Mouse (Mus musculus): ENCODE results near the gene Prss53. TPM values are rescaled to one million over a fixed set of nuclear protein-coding genes. Genes with fewer than 3 reads are reported as not detected.
"Not testable (repeated sequence)": the region's sequence is repeated elsewhere in the genome, so short reads cannot be mapped to it uniquely, and the experiment has no call there.

Prss53 gene
- total and polyA plus RNA-seq, 2 experiments from 2014 or later, result 0.69 to 0.81 TPM

GRCm38 (mm10) chr7:127898179-127898956 lies 7.6 kb upstream of the Prss53 start:
- Histone ChIP-seq H3K27me3 (ENCODE audit: insufficient read depth, low read length) (no peaks in the 10 kb centered on the region), H3K4me2 (ENCODE audit: low read depth) (no peak overlapping the region), H3K9me3 (ENCODE audit: low read length) (no peaks in the 10 kb centered on the region), H3K4me3 (ENCODE audit: low read depth, low read length) (no peak overlapping the region), H3K27ac (ENCODE audit: low read depth, low read length) (no peak overlapping the region), H3K36me3 (ENCODE audit: insufficient read depth) (0 out of 2 replicates have a peak, but pooled peaks cover under 1% of the 10 kb centered on the region), H3K4me1 (ENCODE audit: insufficient read depth) (peaks cover 6% of the 10 kb centered on the region; the same call in 1 of the 2 replicates), H3K9ac (no peak overlapping the region)
- WGBS, result 34% methylated on average over 10 of the region's 10 CpGs
- ATAC-seq (no peak), DNase-seq (no peak)
- TF ChIP-seq CTCF (IDR thresholded peaks at IDR 0.05; ENCODE audit: low read depth), result no peak

- no peak for ATAC-seq
- WGBS, result 88% methylated on average over 7 of the region's 7 CpGs
Measured at GRCm38 (mm10) chr7:127897542-127897941, 6.8 kb upstream of the Prss53 start.

GRCm38 (mm10) chr7:127896384-127896783 lies 5.6 kb upstream of the Prss53 start:
- no peak overlapping the region for H3K27ac ChIP-seq (ENCODE audit: low read depth, low read length)
- TF ChIP-seq CTCF (IDR thresholded peaks at IDR 0.05; ENCODE audit: low read depth), result peak; percentile 70
- no peaks in the 10 kb centered on the region for H3K9me3 ChIP-seq (ENCODE audit: low read length)
- H3K9ac ChIP-seq, result no peak overlapping the region
- H3K4me3 ChIP-seq (ENCODE audit: low read depth, low read length), result no peak overlapping the region
- H3K27me3 ChIP-seq (ENCODE audit: insufficient read depth, low read length), result no peaks in the 10 kb centered on the region
- H3K36me3 ChIP-seq (ENCODE audit: insufficient read depth), result peaks cover 9% of the 10 kb centered on the region; the same call in 1 of the 2 replicates
- H3K4me2 ChIP-seq (ENCODE audit: low read depth), result no peak overlapping the region
- H3K4me1 ChIP-seq (ENCODE audit: insufficient read depth), result peaks cover 6% of the 10 kb centered on the region; the same call in 1 of the 2 replicates
- WGBS, result 61% methylated on average over 13 of the region's 13 CpGs
- ATAC-seq (no peak), DNase-seq (peak; percentile 57)

More at GRCm38 (mm10) chr7:127897542-127897941, 6.8 kb upstream of the Prss53 start:
- no peaks in the 10 kb centered on the region for H3K9me3 ChIP-seq (ENCODE audit: low read length)
- no peak overlapping the region for H3K27ac ChIP-seq (ENCODE audit: low read depth, low read length)
- H3K4me1 ChIP-seq (ENCODE audit: insufficient read depth), result peaks cover 6% of the 10 kb centered on the region; the same call in 1 of the 2 replicates
- H3K4me2 ChIP-seq (ENCODE audit: low read depth), result no peak overlapping the region
- no peak for DNase-seq
- no peak for TF ChIP-seq CTCF (IDR thresholded peaks at IDR 0.05; ENCODE audit: low read depth)
- no peaks in the 10 kb centered on the region for H3K27me3 ChIP-seq (ENCODE audit: insufficient read depth, low read length)
- no peak overlapping the region for H3K4me3 ChIP-seq (ENCODE audit: low read depth, low read length)
- H3K9ac ChIP-seq, result no peak overlapping the region
- peaks cover 8% of the 10 kb centered on the region; the same call in 1 of the 2 replicates for H3K36me3 ChIP-seq (ENCODE audit: insufficient read depth)

GRCm38 (mm10) chr7:127895891-127896290 lies 5.1 kb upstream of the Prss53 start:
- not testable (repeated sequence) for H3K27ac ChIP-seq (ENCODE audit: low read depth, low read length); H3K27me3 ChIP-seq (ENCODE audit: insufficient read depth, low read length); DNase-seq; H3K9me3 ChIP-seq (ENCODE audit: low read length); H3K4me1 ChIP-seq (ENCODE audit: insufficient read depth); ATAC-seq; H3K9ac ChIP-seq
- 75% methylated on average over 7 of the region's 7 CpGs for WGBS
- H3K36me3 ChIP-seq (ENCODE audit: insufficient read depth), result peaks cover 12% of the 10 kb centered on the region; the same call in 1 of the 2 replicates
- H3K4me2 ChIP-seq (ENCODE audit: low read depth), result peak overlapping the region; percentile 71
- H3K4me3 ChIP-seq (ENCODE audit: low read depth, low read length), result peak overlapping the region; percentile 61; the same call in 1 of the 2 replicates

- peaks cover 6% of the 10 kb centered on the region; the same call in 1 of the 2 replicates for H3K4me1 ChIP-seq (ENCODE audit: insufficient read depth)
- peak within 1 kb of the TSS; percentile 61 for H3K4me3 ChIP-seq (ENCODE audit: low read depth, low read length)
- H3K9me3 ChIP-seq (ENCODE audit: low read length), result no peaks in the 10 kb centered on the region
- peak; percentile 95 for DNase-seq
- peak within 1 kb of the TSS; percentile 71 for H3K4me2 ChIP-seq (ENCODE audit: low read depth)
- H3K27me3 ChIP-seq (ENCODE audit: insufficient read depth, low read length), result no peaks in the 10 kb centered on the region
- H3K27ac ChIP-seq (ENCODE audit: low read depth, low read length), result peak within 1 kb of the TSS; percentile 80
- peak within 1 kb of the TSS; percentile 67 for H3K9ac ChIP-seq
- TF ChIP-seq CTCF (IDR thresholded peaks at IDR 0.05; ENCODE audit: low read depth), result peak; percentile 57
- ATAC-seq, result peak; percentile 99
- under 1% methylated on average over 26 of the region's 26 CpGs for WGBS
- peaks cover 15% of the 10 kb centered on the region; the same call in 1 of the 2 replicates for H3K36me3 ChIP-seq (ENCODE audit: insufficient read depth)
Measured at GRCm38 (mm10) chr7:127895442-127895841, 4.7 kb upstream of the Prss53 start, which contains the start of the genes Gm21974 and Vkorc1. TSS of gene Gm21974 (minus strand) at chr7:127895454. TSS of gene Vkorc1 (minus strand) at chr7:127895617.

- Histone ChIP-seq H3K27ac (ENCODE audit: low read depth, low read length) (no peak overlapping the region), H3K4me2 (ENCODE audit: low read depth) (peak overlapping the region; percentile 71; the same call in 1 of the 2 replicates), H3K9me3 (ENCODE audit: low read length) (no peaks in the 10 kb centered on the region), H3K27me3 (ENCODE audit: insufficient read depth, low read length) (no peaks in the 10 kb centered on the region), H3K4me1 (ENCODE audit: insufficient read depth) (peaks cover 6% of the 10 kb centered on the region; the same call in 1 of the 2 replicates), H3K9ac (no peak overlapping the region), H3K36me3 (ENCODE audit: insufficient read depth) (peaks cover 17% of the 10 kb centered on the region), H3K4me3 (ENCODE audit: low read depth, low read length) (no peak overlapping the region)
- TF ChIP-seq CTCF (IDR thresholded peaks at IDR 0.05; ENCODE audit: low read depth), result no peak
- DNase-seq (no peak), ATAC-seq (no peak)
- 86% methylated on average over 5 of the region's 5 CpGs for WGBS
Measured at GRCm38 (mm10) chr7:127894480-127894879, 3.7 kb upstream of the Prss53 start.

- H3K27me3 ChIP-seq (ENCODE audit: insufficient read depth, low read length), result no peaks in the 10 kb centered on the region
- H3K9me3 ChIP-seq (ENCODE audit: low read length), result no peaks in the 10 kb centered on the region
- H3K4me1 ChIP-seq (ENCODE audit: insufficient read depth), result no peaks in the 10 kb centered on the region
- H3K36me3 ChIP-seq (ENCODE audit: insufficient read depth), result peaks cover 67% of the 10 kb centered on the region
- H3K4me2 ChIP-seq (ENCODE audit: low read depth), result no peak overlapping the region
- H3K4me3 ChIP-seq (ENCODE audit: low read depth, low read length), result no peak overlapping the region
- H3K27ac ChIP-seq (ENCODE audit: low read depth, low read length), result no peak overlapping the region
- ATAC-seq, result no peak
- no peak for TF ChIP-seq CTCF (IDR thresholded peaks at IDR 0.05; ENCODE audit: low read depth)
- no peak for DNase-seq
- no peak overlapping the region for H3K9ac ChIP-seq
- WGBS, result 69% methylated on average over 3 of the region's 3 CpGs
Measured at GRCm38 (mm10) chr7:127888821-127889220, 1.9 kb downstream of the Prss53 start.

All from forebrain, postnatal 0 days (tissue).